Mouse (Mus musculus): ENCODE data around the gene Oprl1. TPM values are rescaled to one million over a fixed set of nuclear protein-coding genes. Genes with fewer than 3 reads are reported as not detected.

Gene Oprl1
- total and polyA plus RNA-seq, 3 experiments, result not detected

DNA sequence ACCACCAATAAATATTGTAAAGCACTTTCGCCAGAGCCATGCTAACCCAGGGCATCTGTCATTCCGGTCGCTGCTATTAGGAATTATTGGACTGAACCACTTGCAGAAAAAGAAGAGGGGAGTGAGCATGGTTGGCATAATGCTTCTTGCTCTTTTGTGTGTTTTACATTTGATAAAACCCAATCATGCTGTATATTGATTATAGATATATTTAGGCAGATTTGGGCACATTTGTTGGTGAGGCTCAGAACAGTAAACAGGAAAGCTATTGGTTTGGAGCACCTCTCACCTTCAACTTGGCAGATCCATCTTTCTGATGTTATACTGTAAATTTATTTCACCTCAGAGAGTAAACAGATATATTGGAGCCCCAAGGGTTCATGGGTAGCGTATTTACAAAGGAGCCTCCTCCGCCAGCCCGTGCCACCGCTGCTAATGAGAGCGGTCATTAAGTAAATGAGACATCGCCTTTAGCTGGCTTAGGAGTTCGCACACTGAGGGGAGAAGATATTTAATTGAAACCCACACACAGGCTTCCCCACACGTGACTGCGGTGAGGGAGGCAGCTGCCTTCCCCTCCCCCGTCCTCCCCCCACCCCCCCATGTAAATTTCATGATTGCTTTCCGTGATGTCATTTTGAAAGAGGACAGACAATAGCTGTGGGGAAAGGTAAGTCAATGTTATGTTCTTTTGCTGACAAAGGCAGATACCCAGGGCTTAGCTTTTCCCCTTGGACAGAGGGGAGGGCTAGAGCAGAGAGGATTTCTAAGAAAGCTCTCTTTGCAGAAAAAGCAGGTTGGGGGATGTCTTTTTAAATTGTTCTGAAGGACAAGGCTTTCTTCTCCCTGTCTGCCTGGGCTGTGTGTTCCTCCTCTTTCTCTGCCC lies 52.1 kb downstream of the Oprl1 start:
- Histone ChIP-seq H3K79me2 (replicated peaks; ENCODE audit: control insufficient read depth, insufficient read depth, low read length) (no peaks in the 10 kb centered on the region), H3K4me1 (ENCODE audit: control insufficient read depth, insufficient read depth, low read length) (no peaks in the 10 kb centered on the region), H3K9ac (ENCODE audit: low read depth, low read length) (no peak overlapping the region), H3K27me3 (ENCODE audit: control insufficient read depth, insufficient read depth, low read length) (no peaks in the 10 kb centered on the region), H3K4me3 (no peak overlapping the region), H3K27ac (no peak overlapping the region), H3K36me3 (ENCODE audit: control insufficient read depth, insufficient read depth, low read length) (no peaks in the 10 kb centered on the region)
- no peak for TF ChIP-seq POLR2A (IDR thresholded peaks at IDR 0.05; ENCODE audit: insufficient read depth, low read depth, low read length)
- no peak for TF ChIP-seq CTCF (IDR thresholded peaks at IDR 0.05)
- TF ChIP-seq EP300 (IDR thresholded peaks at IDR 0.05; ENCODE audit: insufficient read depth, low read depth, low read length), result no peak
- intact Hi-C loops (cut with DNase I), result no loop called here
- 63% methylated on average over 14 of the region's 14 CpGs for WGBS
- no peak for DNase-seq

DNA sequence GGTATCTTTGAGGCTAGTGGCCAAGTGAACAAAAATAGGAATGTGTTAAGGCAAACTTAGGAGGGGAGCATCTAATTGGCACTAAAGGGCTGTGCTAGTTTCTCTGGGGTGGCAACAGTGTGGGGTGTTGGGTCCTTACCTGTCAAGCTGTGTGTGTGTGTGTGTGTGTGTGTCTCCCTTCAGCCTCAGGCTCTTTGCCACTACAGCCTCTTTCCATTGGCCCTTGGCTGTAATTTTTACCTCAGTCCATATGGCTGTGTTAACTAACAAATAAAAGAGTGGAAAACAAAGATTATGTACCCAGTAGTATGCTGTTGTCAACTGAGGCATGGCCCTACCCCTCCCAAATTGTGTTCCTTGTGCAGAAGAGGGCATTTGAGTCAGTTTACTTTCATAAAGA lies 53.6 kb downstream of the Oprl1 start:
- intact Hi-C loops (cut with DNase I), result no loop called here
- no peak for DNase-seq
- no peaks in the 10 kb centered on the region for H3K27me3 ChIP-seq (ENCODE audit: control insufficient read depth, insufficient read depth, low read length)
- no peaks in the 10 kb centered on the region for H3K79me2 ChIP-seq (replicated peaks; ENCODE audit: control insufficient read depth, insufficient read depth, low read length)
- H3K36me3 ChIP-seq (ENCODE audit: control insufficient read depth, insufficient read depth, low read length), result no peaks in the 10 kb centered on the region
- no peaks in the 10 kb centered on the region for H3K4me1 ChIP-seq (ENCODE audit: control insufficient read depth, insufficient read depth, low read length)
- H3K9ac ChIP-seq (ENCODE audit: low read depth, low read length), result no peak overlapping the region
- H3K27ac ChIP-seq, result no peak overlapping the region
- TF ChIP-seq CTCF (IDR thresholded peaks at IDR 0.05), result no peak
- TF ChIP-seq POLR2A (IDR thresholded peaks at IDR 0.05; ENCODE audit: insufficient read depth, low read depth, low read length), result no peak
- no peak for TF ChIP-seq EP300 (IDR thresholded peaks at IDR 0.05; ENCODE audit: insufficient read depth, low read depth, low read length)
- no peak overlapping the region for H3K4me3 ChIP-seq

DNA sequence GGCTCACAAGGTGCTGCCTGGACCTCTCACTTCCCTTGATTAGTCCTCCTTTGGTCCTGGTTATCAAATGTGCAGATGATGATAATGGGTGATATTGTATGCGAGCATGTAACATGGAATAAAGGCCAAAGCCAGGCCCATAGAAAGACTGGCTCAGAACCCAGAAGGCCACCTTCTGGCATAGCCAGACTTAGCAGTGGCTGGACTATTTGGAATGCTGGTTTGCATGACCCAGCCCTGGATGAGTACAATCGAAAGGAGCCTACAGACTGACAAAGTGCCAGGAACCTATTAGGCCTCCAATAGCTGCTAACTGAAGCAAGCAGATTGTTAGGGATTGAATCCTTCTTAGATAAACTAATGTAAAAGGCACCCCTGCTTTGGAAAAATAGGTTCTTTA lies 54.6 kb downstream of the Oprl1 start:
- 70% methylated on average over 2 of the region's 2 CpGs for WGBS
- Histone ChIP-seq H3K27me3 (ENCODE audit: control insufficient read depth, insufficient read depth, low read length) (no peaks in the 10 kb centered on the region), H3K4me1 (ENCODE audit: control insufficient read depth, insufficient read depth, low read length) (no peaks in the 10 kb centered on the region), H3K36me3 (ENCODE audit: control insufficient read depth, insufficient read depth, low read length) (no peaks in the 10 kb centered on the region), H3K79me2 (replicated peaks; ENCODE audit: control insufficient read depth, insufficient read depth, low read length) (no peaks in the 10 kb centered on the region), H3K4me3 (no peak overlapping the region), H3K27ac (no peak overlapping the region), H3K9ac (ENCODE audit: low read depth, low read length) (no peak overlapping the region)
- no peak for DNase-seq
- intact Hi-C loops (cut with DNase I), result no loop called here
- TF ChIP-seq CTCF (IDR thresholded peaks at IDR 0.05) (no peak), POLR2A (IDR thresholded peaks at IDR 0.05; ENCODE audit: insufficient read depth, low read depth, low read length) (no peak), EP300 (IDR thresholded peaks at IDR 0.05; ENCODE audit: insufficient read depth, low read depth, low read length) (no peak)

Other genes with a start within 250 kb of the Oprl1 start
- not detected for gene Abhd16b, start 221.8 kb upstream of the Oprl1 start, total RNA-seq (2021)
- not detected in 2 replicates for gene Abhd16b, start 221.8 kb upstream of the Oprl1 start, polyA plus RNA-seq (2012; rRNA removed)
- 10 to 100 TPM; 56.8 to 58.7 TPM for gene Tpd52l2, start 217.9 kb upstream of the Oprl1 start, total RNA-seq (2021)
- 61.1 and 93.6 TPM in 2 replicates for gene Tpd52l2, start 217.9 kb upstream of the Oprl1 start, polyA plus RNA-seq (2012; rRNA removed)
- 10 to 100 TPM; 62.3 to 71.5 TPM for gene Dnajc5, start 194.5 kb upstream of the Oprl1 start, total RNA-seq (2021)
- gene Dnajc5, start 194.5 kb upstream of the Oprl1 start, polyA plus RNA-seq (2012; rRNA removed), result 43.4 and 68.9 TPM in 2 replicates
- 10 to 100 TPM; 31.3 to 32.5 TPM for gene Uckl1, start 130.1 kb upstream of the Oprl1 start, total RNA-seq (2021)
- gene Uckl1, start 130.1 kb upstream of the Oprl1 start, polyA plus RNA-seq (2012; rRNA removed), result 115 and 156 TPM in 2 replicates
- 10 to 100 TPM; 35.3 to 38.6 TPM for gene Prpf6, start 123.1 kb upstream of the Oprl1 start, total RNA-seq (2021)
- gene Prpf6, start 123.1 kb upstream of the Oprl1 start, polyA plus RNA-seq (2012; rRNA removed), result 13.8 and 19.1 TPM in 2 replicates
- gene Zfp512b, start 122.2 kb upstream of the Oprl1 start, total RNA-seq (2021), result 10 to 100 TPM; 13.2 to 16.9 TPM
- 20.6 and 25.9 TPM in 2 replicates for gene Zfp512b, start 122.2 kb upstream of the Oprl1 start, polyA plus RNA-seq (2012; rRNA removed)
- gene Samd10, start 115.8 kb upstream of the Oprl1 start, total RNA-seq (2021), result 1 to 10 TPM; 1.0 to 1.6 TPM
- gene Samd10, start 115.8 kb upstream of the Oprl1 start, polyA plus RNA-seq (2012; rRNA removed), result 5.1 and 6.4 TPM in 2 replicates
- not detected for gene Gm29797, start 58.0 kb upstream of the Oprl1 start, total RNA-seq (2021)
- 0.21 TPM in 1 of 2 replicates, not detected in the other for gene Gm29797, start 58.0 kb upstream of the Oprl1 start, polyA plus RNA-seq (2012; rRNA removed)
- 10 to 100 TPM; 37.8 to 46.2 TPM for gene Sox18, start 43.4 kb upstream of the Oprl1 start, total RNA-seq (2021)
- 74.4 and 105 TPM in 2 replicates for gene Sox18, start 43.4 kb upstream of the Oprl1 start, polyA plus RNA-seq (2012; rRNA removed)
- gene Tcea2, start 34.7 kb upstream of the Oprl1 start, total RNA-seq (2021), result 1 to 10 TPM; 4.3 to 6.0 TPM
- gene Tcea2, start 34.7 kb upstream of the Oprl1 start, polyA plus RNA-seq (2012; rRNA removed), result 10.4 and 13.4 TPM in 2 replicates
- 1 to 10 TPM; 6.7 to 8.0 TPM for gene Rgs19, start 21.0 kb upstream of the Oprl1 start, total RNA-seq (2021)
- 22.8 and 24.5 TPM in 2 replicates for gene Rgs19, start 21.0 kb upstream of the Oprl1 start, polyA plus RNA-seq (2012; rRNA removed)
- not detected for gene Lkaaear1, start 16.6 kb upstream of the Oprl1 start, total RNA-seq (2021)
- 0.27 TPM in 1 of 2 replicates, not detected in the other for gene Lkaaear1, start 16.6 kb upstream of the Oprl1 start, polyA plus RNA-seq (2012; rRNA removed)
- gene Myt1, start 48.3 kb downstream of the Oprl1 start, total RNA-seq (2021), result not detected
- 0.02 TPM in 1 of 2 replicates, not detected in the other for gene Myt1, start 48.3 kb downstream of the Oprl1 start, polyA plus RNA-seq (2012; rRNA removed)
- 10 to 100 TPM; 45.5 to 52.7 TPM for gene Pcmtd2, start 122.8 kb downstream of the Oprl1 start, total RNA-seq (2021)
- 32.8 and 51.0 TPM in 2 replicates for gene Pcmtd2, start 122.8 kb downstream of the Oprl1 start, polyA plus RNA-seq (2012; rRNA removed)
- 1 to 10 TPM; 9.3 to 9.8 TPM for gene Polr3k, start 149.3 kb downstream of the Oprl1 start, total RNA-seq (2021)
- gene Polr3k, start 149.3 kb downstream of the Oprl1 start, polyA plus RNA-seq (2012; rRNA removed), result 2.9 and 6.8 TPM in 2 replicates

Measured in heart, adult 2 months (tissue).